Mouse (Mus musculus) embryonic facial prominence, embryonic 12.5 days (tissue): ENCODE data around the gene Bcor. TPM values are rescaled to one million over a fixed set of nuclear protein-coding genes. Genes with fewer than 3 reads are reported as not detected.

Experiments used
- ATAC-seq: fragments of 200-750 bp; cut with Nextera tagmentation; 2 replicates; pipeline ENCODE4 v1.8.0; 2017; ENCODE audit not compliant: insufficient number of reproducible peaks, insufficient read depth, low FRiP score, low TSS enrichment
- H3K27ac ChIP-seq: fragments of 300-500 bp; sonication (generic); 2 replicates; pipeline ENCODE4 v1.5.1; 2016; ENCODE audit warnings: mild to moderate bottlenecking
- H3K27me3 ChIP-seq: fragments of 300-500 bp; sonication (generic); 2 replicates; pipeline ENCODE4 v1.6.1; 2016; ENCODE audit warnings: mild to moderate bottlenecking, moderate library complexity
- H3K36me3 ChIP-seq: fragments of 300-500 bp; sonication (generic); 2 replicates; pipeline ENCODE4 v1.6.1; 2016; ENCODE audit warnings: mild to moderate bottlenecking
- H3K4me1 ChIP-seq: fragments of 300-500 bp; sonication (generic); 2 replicates; pipeline ENCODE4 v1.6.1; 2016
- H3K4me2 ChIP-seq: fragments of 300-500 bp; sonication (generic); replicated peaks from 2 replicates; pipeline ENCODE4 v1.6.1; 2016; ENCODE audit warnings: mild to moderate bottlenecking, moderate library complexity
- H3K4me3 ChIP-seq: fragments of 300-500 bp; sonication (generic); 2 replicates; pipeline ENCODE4 v1.5.1; 2016; ENCODE audit warnings: mild to moderate bottlenecking
- H3K9ac ChIP-seq: fragments of 300-500 bp; sonication (generic); 2 replicates; pipeline ENCODE4 v1.6.1; 2016; ENCODE audit warnings: mild to moderate bottlenecking, moderate library complexity
- H3K9me3 ChIP-seq: fragments of 300-500 bp; sonication (generic); 2 replicates; pipeline ENCODE4 v1.6.1; 2016; ENCODE audit warnings: mild to moderate bottlenecking, moderate library complexity
- WGBS: fragments of 180-500 bp; shearing (Covaris S2); methylation state at CpG from one replicate; pipeline ENCODE4 v1.1.7; 2016; 5-methylcytosine and 5-hydroxymethylcytosine counted together
- polyA plus RNA-seq: library from polyadenylated mRNA; unstranded; fragments of >200 nt; fragmentation: Nextera tagmentation; extraction: Ambion mirVana; gene quantifications from 2 replicates; pipeline ENCODE4 v1.2.1, GENCODE M21; 2016

The Bcor gene
- polyA plus RNA-seq, 1 experiment from 2014 or later = 20.6 TPM

- H3K9me3 ChIP-seq = no peaks in the 10 kb centered on the region
- H3K4me1 ChIP-seq = peaks cover 16% of the 10 kb centered on the region
- no peaks in the 10 kb centered on the region for H3K36me3 ChIP-seq
- peaks cover 15% of the 10 kb centered on the region for H3K27me3 ChIP-seq
- no peak overlapping the region for H3K4me3 ChIP-seq
- H3K9ac ChIP-seq = no peak overlapping the region
- WGBS = 24% methylated on average over 1 of the region's 1 CpGs
- no peak overlapping the region for H3K4me2 ChIP-seq
- no peak overlapping the region for H3K27ac ChIP-seq
- no peak for ATAC-seq
These were observed 40.7 kb downstream of the Bcor start for GRCm38 (mm10) chrX:12119476-12119875.

- H3K27ac ChIP-seq = no peak overlapping the region
- no peak for ATAC-seq
- H3K9ac ChIP-seq = no peak overlapping the region
- no peaks in the 10 kb centered on the region for H3K27me3 ChIP-seq
- H3K4me2 ChIP-seq = no peak overlapping the region
- 0 out of 2 replicates have a peak, but pooled peaks cover 9% of the 10 kb centered on the region for H3K4me1 ChIP-seq
- H3K9me3 ChIP-seq = no peaks in the 10 kb centered on the region
- H3K36me3 ChIP-seq = no peaks in the 10 kb centered on the region
- 11% methylated on average over 7 of the region's 7 CpGs for WGBS
- H3K4me3 ChIP-seq = no peak overlapping the region
These were observed 44.0 kb downstream of the Bcor start for GRCm38 (mm10) chrX:12116128-12116527.

- Histone ChIP-seq H3K9ac (no peak overlapping the region), H3K36me3 (no peaks in the 10 kb centered on the region), H3K4me2 (no peak overlapping the region), H3K4me3 (no peak overlapping the region), H3K4me1 (0 out of 2 replicates have a peak, but pooled peaks cover 9% of the 10 kb centered on the region), H3K27ac (no peak overlapping the region), H3K9me3 (no peaks in the 10 kb centered on the region), H3K27me3 (no peaks in the 10 kb centered on the region)
- 70% methylated on average over 4 of the region's 4 CpGs for WGBS
- ATAC-seq = no peak
These were observed 48.0 kb downstream of the Bcor start for GRCm38 (mm10) chrX:12112166-12112565.

GRCm38 (mm10) chrX:12110518-12110917, 49.6 kb downstream of the Bcor start:
- no peak for ATAC-seq
- 77% methylated on average over 6 of the region's 6 CpGs for WGBS

GRCm38 (mm10) chrX:12105358-12105757, 54.8 kb downstream of the Bcor start:
- ATAC-seq = no peak
- Histone ChIP-seq H3K4me2 (no peak overlapping the region), H3K9ac (no peak overlapping the region), H3K4me1 (no peaks in the 10 kb centered on the region), H3K27ac (no peak overlapping the region), H3K36me3 (no peaks in the 10 kb centered on the region), H3K4me3 (no peak overlapping the region), H3K27me3 (no peaks in the 10 kb centered on the region), H3K9me3 (no peaks in the 10 kb centered on the region)
- 69% methylated on average over 7 of the region's 7 CpGs for WGBS

More at GRCm38 (mm10) chrX:12110518-12110917, 49.6 kb downstream of the Bcor start:
- H3K4me3 ChIP-seq = no peak overlapping the region
- no peak overlapping the region for H3K27ac ChIP-seq
- H3K9me3 ChIP-seq = no peaks in the 10 kb centered on the region
- no peak overlapping the region for H3K4me2 ChIP-seq
- H3K4me1 ChIP-seq = no peaks in the 10 kb centered on the region
- H3K27me3 ChIP-seq = no peaks in the 10 kb centered on the region
- H3K9ac ChIP-seq = no peak overlapping the region
- H3K36me3 ChIP-seq = no peaks in the 10 kb centered on the region

- H3K27me3 ChIP-seq = peaks cover 20% of the 10 kb centered on the region
- no peak overlapping the region for H3K27ac ChIP-seq
- no peaks in the 10 kb centered on the region for H3K9me3 ChIP-seq
- H3K36me3 ChIP-seq = no peaks in the 10 kb centered on the region
- no peaks in the 10 kb centered on the region for H3K4me1 ChIP-seq
- 81% methylated on average over 12 of the region's 12 CpGs for WGBS
- no peak for ATAC-seq
- H3K4me3 ChIP-seq = no peak overlapping the region
- no peak overlapping the region for H3K4me2 ChIP-seq
- H3K9ac ChIP-seq = no peak overlapping the region
These were observed 63.2 kb downstream of the Bcor start for GRCm38 (mm10) chrX:12096783-12097526.

GRCm38 (mm10) chrX:12093371-12093770, 66.8 kb downstream of the Bcor start:
- H3K9me3 ChIP-seq = no peaks in the 10 kb centered on the region
- no peaks in the 10 kb centered on the region for H3K36me3 ChIP-seq
- no peak for ATAC-seq
- no peak overlapping the region for H3K4me3 ChIP-seq
- H3K4me2 ChIP-seq = no peak overlapping the region
- peaks cover 56% of the 10 kb centered on the region for H3K27me3 ChIP-seq
- 78% methylated on average over 4 of the region's 4 CpGs for WGBS
- peaks cover 16% of the 10 kb centered on the region for H3K4me1 ChIP-seq
- H3K27ac ChIP-seq = no peak overlapping the region
- H3K9ac ChIP-seq = no peak overlapping the region

- no peak for ATAC-seq
- H3K36me3 ChIP-seq = no peaks in the 10 kb centered on the region
- peak overlapping the region; percentile 64 for H3K9ac ChIP-seq
- peaks cover 20% of the 10 kb centered on the region for H3K4me1 ChIP-seq
- peak overlapping the region; percentile 81 for H3K27ac ChIP-seq
- peak overlapping the region; percentile 84 for H3K4me2 ChIP-seq
- H3K4me3 ChIP-seq = peak overlapping the region; percentile 46
- peaks cover 74% of the 10 kb centered on the region for H3K27me3 ChIP-seq
- 3% methylated on average over 51 of the region's 56 CpGs for WGBS
- no peaks in the 10 kb centered on the region for H3K9me3 ChIP-seq
These were observed 68.6 kb downstream of the Bcor start for GRCm38 (mm10) chrX:12091431-12092061.

- Histone ChIP-seq H3K36me3 (no peaks in the 10 kb centered on the region), H3K27ac (peak overlapping the region; percentile 81), H3K27me3 (peaks cover 73% of the 10 kb centered on the region), H3K9ac (peak overlapping the region; percentile 64; the same call in 1 of the 2 replicates), H3K4me2 (peak overlapping the region; percentile 84), H3K4me3 (peak overlapping the region; percentile 46), H3K4me1 (peaks cover 20% of the 10 kb centered on the region), H3K9me3 (no peaks in the 10 kb centered on the region)
- peak; percentile 75 for ATAC-seq
- WGBS = 2% methylated on average over 26 of the region's 47 CpGs
These were observed 69.2 kb downstream of the Bcor start for GRCm38 (mm10) chrX:12090871-12091404.

GRCm38 (mm10) chrX:12090151-12090870, 69.8 kb downstream of the Bcor start:
- Histone ChIP-seq H3K27ac (peak overlapping the region; percentile 81), H3K4me3 (0 out of 2 replicates have a peak overlapping the region, but pooled peaks have one; percentile 46), H3K4me2 (peak overlapping the region; percentile 84), H3K9me3 (no peaks in the 10 kb centered on the region), H3K4me1 (peaks cover 20% of the 10 kb centered on the region), H3K9ac (no peak overlapping the region), H3K36me3 (no peaks in the 10 kb centered on the region), H3K27me3 (peaks cover 73% of the 10 kb centered on the region)
- 5% methylated on average over 37 of the region's 37 CpGs for WGBS
- peak; percentile 8; the same call in 1 of the 2 replicates for ATAC-seq

GRCm38 (mm10) chrX:12089353-12090081, 70.6 kb downstream of the Bcor start:
- H3K27me3 ChIP-seq = peaks cover 81% of the 10 kb centered on the region
- no peak for ATAC-seq
- peak overlapping the region; percentile 84 for H3K4me2 ChIP-seq
- H3K9ac ChIP-seq = no peak overlapping the region
- H3K27ac ChIP-seq = peak overlapping the region; percentile 78; the same call in 1 of the 2 replicates
- H3K36me3 ChIP-seq = no peaks in the 10 kb centered on the region
- WGBS = 5% methylated on average over 52 of the region's 52 CpGs
- H3K9me3 ChIP-seq = no peaks in the 10 kb centered on the region
- peak overlapping the region; percentile 20 for H3K4me3 ChIP-seq
- peaks cover 20% of the 10 kb centered on the region for H3K4me1 ChIP-seq
